Comparison of ENCODE assay signal across 16 mouse cellular contexts in genomic region chr9:78430486-78430885, GRCm38 (mm10). TPM values are rescaled to one million over a fixed set of nuclear protein-coding genes. Genes with fewer than 3 reads are reported as not detected.
"Had no signal": no experiment of that assay in that cellular context is flagged by ENCODE, and none has a peak within 500 bp of the region (broad histone marks: within the 10 kb centered on the region; RNA-seq: fewer than 3 reads in every experiment).

No protein-coding gene starts in this region.

- H3K27ac ChIP-seq: limb, embryonic 12.5 days; liver, embryonic 14.5 days; midbrain, embryonic 15.5 days; neural tube, embryonic 13.5 days had no signal

- H3K36me3 ChIP-seq: limb, embryonic 12.5 days; midbrain, embryonic 15.5 days; neural tube, embryonic 13.5 days had no signal

- ATAC-seq: intestine, postnatal 0 days; midbrain, embryonic 15.5 days had no signal

- H3K4me2 ChIP-seq: limb, embryonic 12.5 days; midbrain, embryonic 11.5 days; midbrain, embryonic 15.5 days; neural tube, embryonic 13.5 days had no signal

- H3K9ac ChIP-seq: limb, embryonic 12.5 days; liver, embryonic 14.5 days; midbrain, embryonic 15.5 days; neural tube, embryonic 13.5 days had no signal

- H3K9me3 ChIP-seq: limb, embryonic 12.5 days; megakaryocyte, embryonic 14.5 days; midbrain, embryonic 15.5 days; neural tube, embryonic 13.5 days had no signal

- DNase-seq: kidney, adult 8-10 months; kidney, postnatal 25 days; layer of hippocampus, postnatal 36 days; liver; lung, adult 2 months; lung, postnatal 14 days; right cerebral cortex, postnatal 14 days; thymus, postnatal 4 days had no signal

- H3K27me3 ChIP-seq: limb, embryonic 12.5 days; midbrain, embryonic 15.5 days; neural tube, embryonic 13.5 days had no signal

- H3K4me3 ChIP-seq: limb, embryonic 12.5 days; megakaryocyte, embryonic 14.5 days; midbrain, embryonic 15.5 days; neural tube, embryonic 13.5 days had no signal

- H3K4me1 ChIP-seq: limb, embryonic 12.5 days; midbrain, embryonic 15.5 days had no signal

RNA-seq across cellular contexts. Expression of gene Gm17324, which starts 18.1 kb away (rescaled TPM):
- polyA plus RNA-seq: lung, adult 2 months had no signal

RNA-seq across cellular contexts. Expression of gene Ddx43, which starts 34.9 kb away (rescaled TPM):
- total RNA-seq: layer of hippocampus, postnatal 36 days; left cerebral cortex, postnatal 36 days had no signal

RNA-seq across cellular contexts. Expression of gene Ooep, which starts 52.0 kb away (rescaled TPM):
- total RNA-seq: layer of hippocampus, postnatal 36 days; left cerebral cortex, postnatal 36 days had no signal
